Mouse (Mus musculus): ENCODE measurements around the gene Gm20696. TPM values are rescaled to one million over a fixed set of nuclear protein-coding genes. Genes with fewer than 3 reads are reported as not detected.

Gene Gm20696
- polyA plus RNA-seq, 1 experiment from 2014 or later, result 6.0 TPM

GRCm38 (mm10) chr6:99654343-99654742 lies 12.3 kb downstream of the Gm20696 start:
- H3K4me2 ChIP-seq (replicated peaks; ENCODE audit: low read depth, low read length), result no peak overlapping the region
- DNase-seq (ENCODE audit: low spot score) (no peak), ATAC-seq (ENCODE audit: low FRiP score) (no peak)
- no peaks in the 10 kb centered on the region for H3K9me3 ChIP-seq (ENCODE audit: control insufficient read depth, low read length)
- H3K36me3 ChIP-seq (ENCODE audit: control insufficient read depth, insufficient read depth, low read length), result no peaks in the 10 kb centered on the region
- H3K4me3 ChIP-seq (ENCODE audit: low read depth, low read length), result no peak overlapping the region
- 62% methylated on average over 5 of the region's 5 CpGs for WGBS
- H3K4me1 ChIP-seq (replicated peaks; ENCODE audit: control insufficient read depth, insufficient read depth, low read length), result no peaks in the 10 kb centered on the region
- H3K27ac ChIP-seq (ENCODE audit: low read depth, low read length), result no peak overlapping the region
- no peak overlapping the region for H3K9ac ChIP-seq (ENCODE audit: low read depth, low read length)
- H3K27me3 ChIP-seq (ENCODE audit: control insufficient read depth, insufficient read depth, low read length), result no peaks in the 10 kb centered on the region

DNA sequence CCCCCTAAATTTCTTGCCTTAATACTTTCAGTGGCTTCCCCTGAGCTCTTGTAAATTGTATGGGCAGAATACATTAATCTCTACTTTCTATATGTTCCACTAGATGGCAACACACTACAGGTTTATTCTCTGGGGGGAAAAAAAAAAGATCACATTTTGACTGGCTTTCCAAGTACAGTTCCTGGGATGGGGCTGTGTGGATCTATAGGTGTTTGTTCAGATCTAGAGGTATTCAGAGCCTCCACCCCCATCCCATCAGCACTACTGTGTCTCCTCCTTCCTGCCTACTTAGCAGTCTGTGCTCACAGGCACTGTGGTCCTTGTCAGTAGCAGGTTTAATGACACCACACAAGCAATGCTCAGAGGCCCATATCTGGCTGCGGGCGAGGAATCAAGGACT lies 14.3 kb downstream of the Gm20696 start:
- Histone ChIP-seq H3K4me2 (replicated peaks; ENCODE audit: low read depth, low read length) (no peak overlapping the region), H3K27ac (ENCODE audit: low read depth, low read length) (no peak overlapping the region), H3K9ac (ENCODE audit: low read depth, low read length) (no peak overlapping the region), H3K4me1 (replicated peaks; ENCODE audit: control insufficient read depth, insufficient read depth, low read length) (no peaks in the 10 kb centered on the region), H3K4me3 (ENCODE audit: low read depth, low read length) (no peak overlapping the region), H3K9me3 (ENCODE audit: control insufficient read depth, low read length) (no peaks in the 10 kb centered on the region), H3K27me3 (ENCODE audit: control insufficient read depth, insufficient read depth, low read length) (no peaks in the 10 kb centered on the region), H3K36me3 (ENCODE audit: control insufficient read depth, insufficient read depth, low read length) (no peaks in the 10 kb centered on the region)
- 86% methylated on average over 2 of the region's 2 CpGs for WGBS
- ATAC-seq (ENCODE audit: low FRiP score), result no peak
- DNase-seq (ENCODE audit: low spot score), result no peak

DNA sequence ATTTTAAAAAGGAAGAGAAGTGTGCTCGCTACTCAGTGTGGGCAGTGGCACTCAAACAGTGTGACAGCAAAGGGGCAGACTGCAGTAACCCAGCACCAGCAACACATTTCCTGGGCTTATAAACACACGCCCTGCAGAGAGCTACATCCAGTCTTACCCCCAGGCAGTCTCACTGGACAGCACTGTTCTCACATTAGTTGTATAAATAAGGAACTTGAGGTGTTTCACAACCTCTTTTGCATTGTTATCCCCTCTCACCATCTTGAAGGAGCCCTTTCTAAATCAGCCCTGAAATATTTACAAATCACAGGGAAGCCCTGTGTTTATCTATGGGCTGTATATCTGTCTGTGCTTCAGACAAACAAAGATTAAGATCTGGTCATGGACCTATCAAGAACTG lies 17.3 kb downstream of the Gm20696 start:
- Histone ChIP-seq H3K27ac (ENCODE audit: low read depth, low read length) (no peak overlapping the region), H3K9ac (ENCODE audit: low read depth, low read length) (no peak overlapping the region), H3K36me3 (ENCODE audit: control insufficient read depth, insufficient read depth, low read length) (no peaks in the 10 kb centered on the region), H3K4me1 (replicated peaks; ENCODE audit: control insufficient read depth, insufficient read depth, low read length) (no peaks in the 10 kb centered on the region), H3K4me3 (ENCODE audit: low read depth, low read length) (no peak overlapping the region), H3K4me2 (replicated peaks; ENCODE audit: low read depth, low read length) (no peak overlapping the region), H3K27me3 (ENCODE audit: control insufficient read depth, insufficient read depth, low read length) (no peaks in the 10 kb centered on the region), H3K9me3 (ENCODE audit: control insufficient read depth, low read length) (no peaks in the 10 kb centered on the region)
- WGBS, result 69% methylated on average over 2 of the region's 2 CpGs
- DNase-seq (ENCODE audit: low spot score), result no peak
- no peak for ATAC-seq (ENCODE audit: low FRiP score)

GRCm38 (mm10) chr6:99646344-99646743 lies 20.3 kb downstream of the Gm20696 start:
- Histone ChIP-seq H3K4me3 (ENCODE audit: low read depth, low read length) (no peak overlapping the region), H3K4me1 (replicated peaks; ENCODE audit: control insufficient read depth, insufficient read depth, low read length) (no peaks in the 10 kb centered on the region), H3K27me3 (ENCODE audit: control insufficient read depth, insufficient read depth, low read length) (no peaks in the 10 kb centered on the region), H3K9me3 (ENCODE audit: control insufficient read depth, low read length) (no peaks in the 10 kb centered on the region), H3K27ac (ENCODE audit: low read depth, low read length) (no peak overlapping the region), H3K4me2 (replicated peaks; ENCODE audit: low read depth, low read length) (no peak overlapping the region), H3K36me3 (ENCODE audit: control insufficient read depth, insufficient read depth, low read length) (no peaks in the 10 kb centered on the region), H3K9ac (ENCODE audit: low read depth, low read length) (no peak overlapping the region)
- no peak for DNase-seq (ENCODE audit: low spot score)
- no peak for ATAC-seq (ENCODE audit: low FRiP score)
- WGBS, result 57% methylated on average over 10 of the region's 10 CpGs

- Histone ChIP-seq H3K36me3 (ENCODE audit: control insufficient read depth, insufficient read depth, low read length) (no peaks in the 10 kb centered on the region), H3K27me3 (ENCODE audit: control insufficient read depth, insufficient read depth, low read length) (no peaks in the 10 kb centered on the region), H3K27ac (ENCODE audit: low read depth, low read length) (no peak overlapping the region), H3K9ac (ENCODE audit: low read depth, low read length) (no peak overlapping the region), H3K4me1 (replicated peaks; ENCODE audit: control insufficient read depth, insufficient read depth, low read length) (no peaks in the 10 kb centered on the region), H3K9me3 (ENCODE audit: control insufficient read depth, low read length) (no peaks in the 10 kb centered on the region), H3K4me2 (replicated peaks; ENCODE audit: low read depth, low read length) (no peak overlapping the region), H3K4me3 (ENCODE audit: low read depth, low read length) (no peak overlapping the region)
- DNase-seq (ENCODE audit: low spot score), result no peak
- WGBS, result 88% methylated on average over 5 of the region's 5 CpGs
- ATAC-seq (ENCODE audit: low FRiP score), result no peak
Observed at GRCm38 (mm10) chr6:99644876-99645275, 21.7 kb downstream of the Gm20696 start.

GRCm38 (mm10) chr6:99644386-99644785 lies 22.2 kb downstream of the Gm20696 start:
- Histone ChIP-seq H3K27ac (ENCODE audit: low read depth, low read length) (no peak overlapping the region), H3K4me3 (ENCODE audit: low read depth, low read length) (no peak overlapping the region), H3K36me3 (ENCODE audit: control insufficient read depth, insufficient read depth, low read length) (no peaks in the 10 kb centered on the region), H3K4me2 (replicated peaks; ENCODE audit: low read depth, low read length) (no peak overlapping the region), H3K27me3 (ENCODE audit: control insufficient read depth, insufficient read depth, low read length) (no peaks in the 10 kb centered on the region), H3K4me1 (replicated peaks; ENCODE audit: control insufficient read depth, insufficient read depth, low read length) (no peaks in the 10 kb centered on the region), H3K9ac (ENCODE audit: low read depth, low read length) (no peak overlapping the region), H3K9me3 (ENCODE audit: control insufficient read depth, low read length) (no peaks in the 10 kb centered on the region)
- no peak for DNase-seq (ENCODE audit: low spot score)
- no peak for ATAC-seq (ENCODE audit: low FRiP score)
- WGBS, result 84% methylated on average over 5 of the region's 5 CpGs

- Histone ChIP-seq H3K9me3 (ENCODE audit: control insufficient read depth, low read length) (no peaks in the 10 kb centered on the region), H3K27ac (ENCODE audit: low read depth, low read length) (no peak overlapping the region), H3K9ac (ENCODE audit: low read depth, low read length) (no peak overlapping the region), H3K4me1 (replicated peaks; ENCODE audit: control insufficient read depth, insufficient read depth, low read length) (no peaks in the 10 kb centered on the region), H3K4me2 (replicated peaks; ENCODE audit: low read depth, low read length) (no peak overlapping the region), H3K4me3 (ENCODE audit: low read depth, low read length) (no peak overlapping the region), H3K27me3 (ENCODE audit: control insufficient read depth, insufficient read depth, low read length) (no peaks in the 10 kb centered on the region), H3K36me3 (ENCODE audit: control insufficient read depth, insufficient read depth, low read length) (no peaks in the 10 kb centered on the region)
- WGBS, result 73% methylated on average over 10 of the region's 10 CpGs
- ATAC-seq (ENCODE audit: low FRiP score), result no peak
- no peak for DNase-seq (ENCODE audit: low spot score)
Observed at GRCm38 (mm10) chr6:99643439-99644199, 23.0 kb downstream of the Gm20696 start.

- H3K4me2 ChIP-seq (replicated peaks; ENCODE audit: low read depth, low read length), result no peak overlapping the region
- no peaks in the 10 kb centered on the region for H3K36me3 ChIP-seq (ENCODE audit: control insufficient read depth, insufficient read depth, low read length)
- H3K4me3 ChIP-seq (ENCODE audit: low read depth, low read length), result no peak overlapping the region
- no peaks in the 10 kb centered on the region for H3K27me3 ChIP-seq (ENCODE audit: control insufficient read depth, insufficient read depth, low read length)
- no peak for ATAC-seq (ENCODE audit: low FRiP score)
- 83% methylated on average over 4 of the region's 4 CpGs for WGBS
- 0 out of 2 replicates have a peak, but pooled peaks cover 2% of the 10 kb centered on the region for H3K4me1 ChIP-seq (replicated peaks; ENCODE audit: control insufficient read depth, insufficient read depth, low read length)
- no peak overlapping the region for H3K9ac ChIP-seq (ENCODE audit: low read depth, low read length)
- no peaks in the 10 kb centered on the region for H3K9me3 ChIP-seq (ENCODE audit: control insufficient read depth, low read length)
- no peak overlapping the region for H3K27ac ChIP-seq (ENCODE audit: low read depth, low read length)
- DNase-seq (ENCODE audit: low spot score), result no peak
Observed at GRCm38 (mm10) chr6:99637456-99637855, 29.1 kb downstream of the Gm20696 start.

GRCm38 (mm10) chr6:99636801-99637200 lies 29.8 kb downstream of the Gm20696 start:
- no peak overlapping the region for H3K4me3 ChIP-seq (ENCODE audit: low read depth, low read length)
- H3K27ac ChIP-seq (ENCODE audit: low read depth, low read length), result no peak overlapping the region
- H3K4me2 ChIP-seq (replicated peaks; ENCODE audit: low read depth, low read length), result no peak overlapping the region
- 79% methylated on average over 8 of the region's 8 CpGs for WGBS
- ATAC-seq (ENCODE audit: low FRiP score) (no peak), DNase-seq (ENCODE audit: low spot score) (no peak)
- H3K9me3 ChIP-seq (ENCODE audit: control insufficient read depth, low read length), result no peaks in the 10 kb centered on the region
- no peaks in the 10 kb centered on the region for H3K36me3 ChIP-seq (ENCODE audit: control insufficient read depth, insufficient read depth, low read length)
- H3K27me3 ChIP-seq (ENCODE audit: control insufficient read depth, insufficient read depth, low read length), result no peaks in the 10 kb centered on the region
- H3K4me1 ChIP-seq (replicated peaks; ENCODE audit: control insufficient read depth, insufficient read depth, low read length), result 0 out of 2 replicates have a peak, but pooled peaks cover 2% of the 10 kb centered on the region
- H3K9ac ChIP-seq (ENCODE audit: low read depth, low read length), result no peak overlapping the region
